Mouse (Mus musculus) granulocyte monocyte progenitor cell, adult 5-6 weeks (primary cell): ENCODE measurements around the gene Akr7a5. TPM values are rescaled to one million over a fixed set of nuclear protein-coding genes. Genes with fewer than 3 reads are reported as not detected.

Source experiments
- ATAC-seq: replicated peaks from 2 replicates; pipeline ENCODE4 v1.8.0; 2016; ENCODE audit warnings: mild to moderate bottlenecking, moderate TSS enrichment, inconsistent platforms; ENCODE audit not compliant: poor library complexity, severe bottlenecking
- total RNA-seq, 2 experiments: library from RNA; stranded (forward) in 1 of 2; stranded (reverse) in 1 of 2; fragments of 200-712, 200-1000 nt in 1 of 2; fragments of >200 nt in 1 of 2; fragmentation: Nextera tagmentation in 1 of 2; gene quantifications; 2 replicates each; pipeline ENCODE4 v1.2.3; 2014 to 2017

The Akr7a5 gene
- total RNA-seq (2014; fragmentation: Nextera tagmentation) (16.6 and 25.0 TPM in 2 replicates), total RNA-seq (2017) (5.9 and 12.2 TPM in 2 replicates)

DNA sequence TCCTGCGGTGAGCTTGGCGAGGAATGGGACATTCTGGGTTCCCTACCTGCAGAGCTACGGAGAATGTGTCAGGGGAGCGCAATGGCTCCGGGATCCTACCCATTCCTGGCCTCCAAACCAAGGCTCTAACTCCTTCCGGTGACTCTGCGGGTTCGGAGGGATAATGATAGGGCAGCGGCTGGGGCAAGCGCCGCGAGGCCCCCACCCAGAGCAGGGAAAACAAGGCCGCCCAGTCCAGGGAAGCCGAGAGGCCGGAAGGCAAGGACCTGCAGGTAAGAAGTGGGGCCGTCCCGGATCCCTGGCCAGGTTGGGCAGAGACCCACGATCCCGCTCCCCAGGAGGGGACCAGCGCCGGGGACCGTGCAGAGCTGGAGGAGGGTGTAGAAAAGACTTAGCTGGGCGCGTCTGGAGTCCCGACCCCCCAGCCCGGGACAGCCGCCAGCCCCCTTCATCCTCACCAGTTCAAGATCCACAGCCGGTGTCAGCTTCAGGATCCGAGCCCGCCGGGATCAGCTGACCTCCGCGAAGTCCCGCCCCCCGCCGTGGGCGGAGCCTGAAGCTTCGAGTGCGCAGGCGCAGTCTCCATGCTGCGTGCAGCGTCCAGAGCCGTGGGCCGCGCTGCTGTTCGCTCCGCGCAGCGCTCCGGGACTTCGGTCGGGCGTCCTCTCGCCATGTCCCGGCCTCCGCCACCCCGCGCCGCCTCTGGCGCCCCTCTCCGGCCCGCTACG, at the start of gene Akr7a5, which contains the start of gene Pqlc2:
Gene Akr7a5, plus strand, starts transcription at position 574 of the 728 bp plus-strand sequence.
Gene Pqlc2, minus strand, starts transcription at position 538 of the 728 bp plus-strand sequence.
- ATAC-seq: peak; percentile 65

DNA sequence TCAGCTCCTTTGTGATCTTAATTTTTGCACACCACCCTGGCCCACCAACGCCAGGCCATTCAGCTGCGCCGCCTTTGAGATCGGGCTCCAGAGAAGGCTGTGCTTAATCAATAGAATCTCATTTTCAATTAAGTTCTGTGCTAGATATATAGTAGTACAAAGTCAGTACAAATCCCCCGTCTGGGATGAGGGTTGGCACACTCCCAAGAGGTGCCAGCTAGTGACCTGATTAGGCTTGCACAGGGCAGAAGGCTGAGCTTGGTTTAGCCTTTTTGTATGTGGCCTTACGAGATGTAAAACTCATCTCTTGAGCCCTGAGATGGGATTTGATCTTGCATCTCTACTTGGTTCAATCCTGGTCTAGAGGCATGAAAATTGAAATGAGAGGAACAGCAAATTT, 47.6 kb upstream of the Akr7a5 start:
- no peak for ATAC-seq

DNA sequence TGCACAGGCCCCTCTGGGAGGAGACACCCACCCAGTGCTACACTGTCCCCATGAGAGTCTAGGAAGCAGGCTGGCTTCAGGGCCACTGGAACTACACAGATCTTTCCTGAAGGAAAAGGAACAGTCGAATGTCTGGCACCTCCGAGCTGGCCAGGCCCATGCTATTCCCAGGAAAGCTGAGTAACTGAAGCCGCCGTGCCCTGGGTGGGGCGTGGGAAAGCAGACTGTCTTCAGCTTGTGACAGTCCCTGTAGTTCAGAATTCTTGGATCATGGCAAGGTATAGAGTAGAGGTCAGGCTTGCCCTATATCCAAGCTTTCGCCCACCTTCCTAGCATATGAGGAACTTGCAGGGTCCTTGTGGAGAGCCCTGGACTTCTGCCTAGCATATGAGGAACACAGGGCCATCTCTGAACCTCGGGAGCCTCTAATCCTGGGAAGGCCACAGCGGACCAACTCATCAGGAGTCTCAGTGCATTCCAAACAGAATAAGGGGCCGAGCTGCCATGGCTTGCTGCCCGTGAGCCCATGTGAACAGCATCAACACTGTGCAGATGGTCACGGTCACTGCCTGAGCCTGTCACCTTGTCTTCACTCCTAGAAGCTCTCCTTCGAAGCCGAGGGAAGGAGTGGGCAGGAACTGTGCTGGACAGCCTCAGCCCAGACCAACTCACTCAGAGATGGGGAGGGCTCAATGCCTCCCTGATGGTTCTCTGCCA, 44.6 kb upstream of the Akr7a5 start:
- no peak for ATAC-seq

DNA sequence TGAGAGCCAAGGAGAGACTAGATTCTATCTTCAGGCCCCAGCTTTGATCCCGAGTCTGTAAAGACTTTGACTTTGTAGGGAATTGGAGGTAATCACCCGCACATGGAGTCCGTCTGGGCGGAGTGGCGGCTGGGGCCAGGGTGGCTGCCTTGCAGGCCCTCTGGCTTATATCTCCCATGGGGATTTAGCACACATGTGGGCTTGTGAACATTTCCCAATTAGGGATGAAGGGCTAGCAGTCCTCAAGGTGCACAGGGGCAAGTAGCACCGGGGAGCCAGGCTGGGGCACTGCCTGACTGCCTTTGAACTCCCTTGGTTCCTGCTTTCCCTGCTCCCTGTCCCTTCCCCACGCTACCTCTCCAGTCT, 44.1 kb upstream of the Akr7a5 start:
- no peak for ATAC-seq

DNA sequence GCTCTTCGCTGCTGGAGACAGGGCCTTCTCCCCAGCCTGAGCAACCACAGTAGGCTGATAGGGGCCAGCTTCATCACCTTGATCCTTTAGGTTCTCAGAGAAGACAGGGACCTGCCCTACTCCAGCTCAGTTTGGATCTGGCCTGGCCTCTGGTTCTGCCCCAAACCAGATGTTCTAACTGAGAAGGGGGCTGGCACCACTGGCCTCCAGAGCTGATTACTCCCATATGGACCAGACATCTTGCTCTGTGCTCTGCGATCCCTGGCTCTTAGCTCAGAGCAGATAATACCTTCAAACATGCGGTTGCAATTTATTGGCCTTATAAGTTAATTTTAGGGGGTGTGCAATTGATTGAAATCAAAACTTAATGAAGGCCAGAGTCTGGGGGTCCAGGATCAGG, 43.2 kb upstream of the Akr7a5 start:
- ATAC-seq: no peak

DNA sequence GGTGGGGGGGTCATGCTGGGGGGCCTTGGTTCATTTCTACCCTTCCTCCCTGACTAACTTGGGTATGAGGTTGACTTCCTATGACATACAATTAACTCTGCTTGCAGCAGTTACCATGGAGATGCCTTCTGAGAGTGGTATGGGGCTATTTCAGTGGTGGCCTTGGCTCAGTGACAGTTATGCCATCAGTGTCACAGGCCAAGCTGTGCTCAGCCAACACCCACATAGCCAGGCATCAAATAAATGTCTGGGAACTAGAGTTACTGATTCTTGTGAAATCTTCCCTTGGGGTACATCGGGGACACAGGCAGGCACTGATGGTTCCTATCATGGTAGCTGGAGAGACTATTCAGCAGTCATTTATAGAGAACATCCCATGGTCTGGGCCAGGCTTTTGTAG, 42.3 kb upstream of the Akr7a5 start:
- ATAC-seq: no peak

DNA sequence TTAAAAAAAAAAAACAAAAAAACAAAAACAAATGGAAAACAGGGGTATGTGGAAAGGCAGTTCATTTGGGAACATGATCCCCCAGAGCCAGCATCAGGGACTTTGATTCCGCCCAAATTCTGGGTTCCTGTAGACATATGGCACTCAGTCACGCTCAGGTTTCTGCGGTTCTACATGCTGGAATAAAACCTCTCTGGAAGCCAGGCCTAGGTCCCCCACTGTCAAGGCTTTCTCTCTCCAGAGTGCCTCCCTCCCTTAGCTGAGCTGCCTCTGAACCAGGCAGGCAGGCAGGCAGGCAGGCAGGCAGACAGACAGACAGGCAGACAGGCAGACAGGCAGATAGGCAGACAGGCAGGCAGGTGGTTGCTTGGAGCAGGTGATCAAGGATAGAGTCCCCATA, 40.4 kb upstream of the Akr7a5 start:
- no peak for ATAC-seq

DNA sequence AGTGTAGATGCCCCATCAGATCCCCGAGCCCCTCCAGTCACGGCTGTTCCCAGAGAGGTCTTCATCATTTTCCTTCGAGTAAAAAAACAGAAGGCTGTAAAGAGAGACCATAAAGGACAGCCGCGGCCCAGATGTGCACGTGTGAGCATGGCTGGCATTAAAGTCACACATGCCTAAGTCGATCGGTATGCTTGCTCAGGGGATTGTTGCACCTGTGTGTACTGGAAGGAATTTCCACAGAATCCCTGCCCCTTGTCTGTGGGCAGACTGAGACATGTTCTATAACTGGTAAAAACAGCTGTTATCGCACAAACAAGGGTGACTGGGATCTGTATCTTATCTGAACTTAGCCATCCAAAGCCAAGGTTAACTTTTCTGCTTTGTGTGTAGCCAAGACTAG, 39.0 kb upstream of the Akr7a5 start:
- no peak for ATAC-seq

DNA sequence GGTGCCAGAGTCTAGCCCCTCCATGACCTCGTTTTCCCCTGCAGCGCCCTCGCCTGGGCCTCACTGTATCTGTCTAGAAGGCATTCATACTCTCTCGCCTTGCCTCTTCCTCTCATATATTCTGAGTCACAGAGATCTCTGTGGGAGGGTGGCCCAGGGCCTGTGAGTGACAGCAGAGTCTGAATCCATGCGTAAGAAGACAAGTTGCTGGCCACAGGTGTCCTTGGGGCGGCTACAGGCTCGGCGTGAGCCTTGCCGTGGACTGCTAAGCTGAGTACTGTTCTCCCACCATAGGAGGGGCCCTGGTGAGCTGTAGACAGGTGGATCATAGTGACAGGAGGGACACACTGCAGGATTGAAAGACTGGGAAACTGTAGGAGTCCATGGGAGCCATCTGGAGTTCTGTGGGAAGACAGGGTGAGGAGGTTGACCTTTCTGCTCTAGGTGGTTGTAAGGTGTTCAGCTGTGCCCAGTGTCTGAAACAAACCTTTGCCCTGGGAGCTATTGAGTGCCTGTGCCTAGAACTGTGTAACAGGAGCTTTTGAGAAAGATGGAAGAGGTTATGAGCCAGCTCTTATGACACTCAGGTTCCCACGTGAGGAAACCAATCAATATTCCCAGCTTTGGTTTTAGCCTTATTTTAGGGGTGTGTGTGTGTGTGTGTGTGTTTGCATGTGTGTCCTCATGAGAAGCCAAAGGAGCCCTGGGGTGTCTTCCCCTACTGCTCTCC, 37.4 kb upstream of the Akr7a5 start:
- ATAC-seq: no peak

DNA sequence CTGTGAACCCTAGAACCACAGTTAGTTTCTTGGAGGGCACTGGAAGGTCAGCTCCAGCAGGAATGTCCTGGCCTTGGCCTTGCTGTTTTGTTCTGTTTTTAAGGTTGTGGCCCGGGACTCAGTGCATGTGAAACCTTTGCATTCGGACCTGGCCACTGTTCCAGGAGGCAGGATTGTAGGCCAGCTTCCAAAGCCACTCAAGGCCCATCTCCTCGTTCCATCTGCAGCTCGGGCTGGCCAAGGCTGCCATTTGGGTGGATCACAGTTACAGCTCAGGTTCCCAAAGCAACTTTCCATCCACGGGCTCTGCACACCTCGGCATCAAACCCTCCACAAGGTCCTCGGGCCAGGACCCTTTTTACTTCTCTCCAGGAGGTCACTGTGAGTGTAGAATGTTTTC, 36.0 kb upstream of the Akr7a5 start:
- ATAC-seq: no peak

DNA sequence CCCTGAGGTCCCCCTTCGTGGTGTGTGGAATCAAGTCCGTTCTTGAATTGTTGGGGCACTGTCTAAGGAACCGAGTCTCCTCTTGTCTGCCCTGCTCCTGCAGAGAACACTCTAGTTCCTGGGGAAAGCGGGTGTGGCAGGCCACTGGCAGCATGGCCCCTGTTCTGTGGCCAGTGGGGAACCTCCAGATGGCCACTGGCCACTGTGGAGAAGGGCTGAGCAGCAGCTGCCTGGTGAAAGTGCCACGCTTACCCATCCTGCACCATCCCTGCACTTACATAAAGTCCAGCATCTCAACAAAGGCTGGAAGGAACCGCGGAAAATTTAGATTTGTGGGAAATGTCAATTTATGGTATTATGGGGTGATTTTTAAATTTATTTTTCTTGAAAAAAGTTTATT, 34.1 kb upstream of the Akr7a5 start:
- no peak for ATAC-seq

DNA sequence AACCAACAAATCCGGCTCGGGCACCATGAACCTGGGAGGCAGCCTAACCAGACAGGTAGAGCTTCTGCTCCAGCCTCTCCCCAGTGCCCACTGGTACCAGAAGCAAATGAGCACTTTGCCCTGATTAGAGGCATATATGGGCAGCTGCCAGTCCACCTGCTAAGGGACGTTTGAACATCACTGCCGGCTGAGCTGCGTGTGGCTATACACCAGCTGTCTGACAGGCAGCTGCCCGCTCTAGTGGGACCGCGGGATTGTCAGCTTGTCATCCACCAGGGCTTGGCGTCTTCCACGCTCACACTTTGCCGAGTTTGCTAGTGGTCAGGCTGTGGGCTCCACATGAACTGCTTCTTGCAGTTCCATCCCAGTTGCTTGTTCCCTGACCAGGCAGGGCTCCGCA, 30.0 kb upstream of the Akr7a5 start:
- ATAC-seq: no peak

DNA sequence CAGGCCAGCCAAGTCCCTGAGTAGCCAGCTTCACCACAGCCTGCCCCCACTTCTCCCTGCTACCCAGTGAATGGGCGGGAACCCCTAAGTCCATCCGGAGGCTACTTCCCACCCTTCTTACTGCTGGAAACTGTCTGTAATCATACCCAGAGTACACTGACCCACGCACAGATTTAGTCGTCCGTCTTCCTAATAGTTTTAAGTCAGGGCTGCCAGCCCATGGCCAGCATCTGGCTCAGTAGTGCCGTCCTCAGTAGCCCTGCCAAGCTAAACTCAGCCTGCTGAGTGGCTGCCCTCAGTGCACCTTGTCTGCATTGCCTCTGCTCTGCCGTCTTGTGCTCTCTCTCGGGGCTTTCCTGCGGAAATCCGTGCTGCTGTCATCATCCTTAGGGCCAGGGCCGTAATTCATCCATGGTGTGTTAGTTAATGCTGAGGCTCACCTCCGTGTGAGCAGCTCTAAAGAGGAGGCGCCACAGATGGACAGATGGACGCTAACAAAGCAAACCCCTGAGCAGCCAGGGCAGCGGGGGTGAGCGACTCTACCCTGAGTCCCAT, 28.7 kb upstream of the Akr7a5 start:
- ATAC-seq: no peak

DNA sequence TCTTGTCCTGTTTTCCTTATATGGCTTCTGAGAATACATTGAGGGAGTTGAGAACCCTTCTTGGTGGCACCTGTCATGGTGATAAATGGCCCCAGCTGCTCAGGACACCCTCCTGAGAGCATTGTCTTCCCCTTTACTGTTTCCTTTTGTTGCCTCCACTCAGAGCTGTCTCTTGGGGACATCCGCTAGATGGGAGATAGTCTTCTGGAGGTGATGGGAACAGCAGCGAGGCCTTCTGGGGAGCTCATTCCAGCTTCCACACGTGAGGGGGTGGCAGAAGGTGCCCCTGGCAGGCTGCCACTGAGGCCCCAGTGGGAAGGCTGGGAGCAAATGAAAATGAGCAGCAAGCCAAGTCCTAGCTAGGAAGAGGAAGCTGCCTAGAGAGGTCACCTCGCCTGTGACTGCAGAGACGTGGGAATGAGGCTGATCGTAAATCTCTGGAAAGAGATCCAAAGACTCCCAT, 27.6 kb upstream of the Akr7a5 start:
- no peak for ATAC-seq

DNA sequence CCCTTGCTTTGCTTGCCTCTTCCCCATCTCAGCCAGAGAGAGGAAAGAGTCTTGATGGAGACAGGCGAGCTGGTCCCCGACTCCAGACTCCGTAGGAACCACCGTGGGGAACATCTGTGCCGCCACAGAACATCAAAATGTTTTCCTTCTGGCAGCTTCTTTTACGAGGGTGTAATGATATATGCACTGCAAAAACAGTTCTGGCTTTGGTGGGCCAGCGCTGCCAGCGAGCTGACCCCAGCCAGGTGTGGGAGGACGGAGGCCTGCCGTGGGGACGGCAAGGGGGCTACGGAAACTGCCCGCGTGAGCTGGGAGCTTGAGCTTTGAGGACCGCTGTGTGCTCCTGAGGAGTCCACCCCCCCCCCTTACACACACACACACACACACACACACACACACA, 25.7 kb upstream of the Akr7a5 start:
- no peak for ATAC-seq

DNA sequence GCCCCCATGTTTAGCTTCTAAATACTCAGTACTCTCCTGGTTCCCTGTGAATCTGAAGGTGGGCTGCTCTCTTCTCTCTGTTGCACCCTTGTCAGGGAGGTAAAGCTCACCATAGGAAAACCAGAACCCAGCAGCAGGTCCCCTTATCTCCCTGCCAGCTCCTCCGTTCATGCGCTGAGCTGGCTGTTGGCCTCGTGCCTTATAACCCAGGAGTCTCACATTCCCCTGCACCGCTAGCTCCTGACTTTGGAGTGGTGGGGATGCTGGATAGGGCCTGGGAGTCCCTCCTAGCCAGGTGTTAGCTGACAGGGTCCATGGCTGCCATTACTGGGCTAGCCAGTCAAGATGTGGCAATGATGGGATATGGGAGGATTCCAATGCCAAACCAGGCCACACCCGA, 24.3 kb upstream of the Akr7a5 start:
- ATAC-seq: no peak

DNA sequence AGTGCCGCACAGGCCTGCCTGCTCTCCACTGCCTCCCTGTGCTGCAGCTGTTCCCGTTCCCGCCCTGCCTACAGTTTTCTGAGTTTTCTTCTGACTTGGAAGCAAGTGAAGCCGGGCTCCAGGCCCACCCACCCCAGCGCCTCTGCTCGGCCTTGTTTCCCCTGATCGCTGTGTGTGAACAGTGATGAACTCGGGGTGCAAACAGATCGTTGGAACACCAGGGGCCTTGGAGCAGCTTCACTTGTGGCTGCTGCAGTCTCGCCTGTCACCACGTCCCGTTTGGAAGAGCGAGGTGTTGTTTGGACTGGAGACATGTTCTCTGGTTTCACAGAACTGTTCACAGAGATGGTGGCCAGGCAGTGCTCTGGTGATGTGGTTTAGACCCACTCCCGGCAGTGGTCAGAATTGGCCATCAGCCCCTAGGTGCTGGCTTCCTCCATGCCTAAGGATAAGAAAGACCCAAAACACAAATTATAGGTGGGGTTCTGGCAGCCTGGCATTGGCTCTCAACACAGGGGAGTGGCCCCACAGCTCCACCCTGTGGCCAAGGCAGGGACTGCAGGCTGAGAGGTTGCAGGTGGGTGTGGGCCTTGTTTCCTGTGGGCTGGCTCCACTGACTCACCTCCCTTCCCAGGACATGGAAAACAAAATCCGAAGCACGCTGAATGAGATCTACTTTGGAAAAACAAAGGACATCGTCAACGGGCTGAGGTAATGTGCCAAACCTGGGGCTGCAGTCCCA, 23.3 kb upstream of the Akr7a5 start:
- ATAC-seq: peak; percentile 65

DNA sequence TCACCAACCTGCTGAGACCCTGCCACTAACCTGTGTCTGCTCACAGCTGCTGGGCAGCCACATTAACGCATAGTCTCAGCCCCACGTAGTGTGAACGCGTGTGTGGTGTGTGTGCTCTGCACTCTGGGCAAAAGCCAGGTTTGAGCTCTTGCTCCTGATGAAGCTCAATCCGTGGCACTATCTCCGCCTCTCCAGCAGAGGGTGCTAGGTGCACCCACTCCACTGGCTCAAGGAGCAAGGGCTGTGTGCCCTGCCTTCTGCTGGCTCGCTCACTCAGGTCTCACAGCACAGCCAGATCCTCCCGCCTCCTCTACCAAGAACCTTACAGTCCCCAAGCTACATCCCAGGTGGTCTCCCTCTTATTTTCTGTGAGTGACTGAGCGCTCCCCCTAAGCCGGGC, 21.5 kb upstream of the Akr7a5 start:
- peak; percentile 45 for ATAC-seq

DNA sequence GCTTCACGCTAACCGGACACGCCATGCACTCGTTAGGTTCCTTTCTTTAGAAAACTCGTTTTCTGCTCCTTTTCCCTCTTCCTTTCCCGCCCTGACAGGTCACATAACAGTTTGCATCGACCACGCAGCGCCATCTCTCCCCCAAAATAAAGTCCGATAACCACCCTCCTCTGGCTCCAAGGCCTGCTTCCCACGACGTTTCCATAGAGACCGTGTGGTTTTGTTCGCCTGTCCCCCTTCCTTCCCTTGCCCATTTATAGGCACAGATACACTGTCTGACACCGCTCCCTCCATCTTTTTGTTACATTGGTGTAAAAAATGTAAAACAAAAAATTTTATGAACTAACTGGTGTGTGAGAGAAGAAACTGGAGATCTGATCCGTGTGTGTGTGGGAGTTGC, 19.4 kb upstream of the Akr7a5 start:
- no peak for ATAC-seq

DNA sequence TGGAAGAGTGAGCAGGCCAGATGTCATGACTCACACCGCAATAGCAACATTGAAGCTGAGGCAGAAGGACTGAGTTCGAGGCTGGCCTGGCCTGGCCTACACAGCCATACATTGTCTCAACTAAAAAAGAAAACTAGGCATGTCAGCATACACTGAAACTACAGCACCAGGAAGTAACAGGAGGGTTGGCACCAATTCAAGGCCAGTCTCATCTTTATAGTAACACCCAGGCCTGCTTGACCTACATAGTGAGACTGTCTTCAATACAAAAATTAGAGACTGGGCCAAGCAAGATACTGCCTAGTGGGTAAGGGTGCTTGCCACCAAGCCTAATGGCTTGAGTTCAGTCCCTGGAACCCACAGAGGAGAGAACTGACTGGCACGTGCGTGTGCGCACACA, 18.5 kb upstream of the Akr7a5 start:
- ATAC-seq: no peak
